14 mouse cellular contexts compared by ENCODE assay signal in genomic region chr9:96717698-96718401, GRCm38 (mm10). TPM values are rescaled to one million over a fixed set of nuclear protein-coding genes. Genes with fewer than 3 reads are reported as not detected.
DNase-seq lines count a peak whose midpoint lies in the region; ATAC-seq and TF ChIP-seq lines count a peak whose summit lies in the region.
"Had no signal": no experiment of that assay in that cellular context is flagged by ENCODE, and none has a peak within 500 bp of the region (broad histone marks: within the 10 kb centered on the region; RNA-seq: fewer than 3 reads in every experiment).

No protein-coding gene starts in this region.

- no peak overlapping the region for H3K4me3 ChIP-seq in heart, embryonic 12.5 days
- H3K4me3 ChIP-seq in liver, embryonic 11.5 days (ENCODE audit: low read depth, low read length), result no peak overlapping the region
- no peak overlapping the region for H3K4me3 ChIP-seq in ES-E14 (ENCODE audit: insufficient read depth in 1 of 2, low read depth in 1 of 2, low read length in 2 of 2, poor library complexity in 1 of 2, severe bottlenecking in 1 of 2)
- H3K4me3 ChIP-seq in liver, embryonic 12.5 days, result no peak overlapping the region

- 91% methylated on average over 16 of the region's 16 CpGs for WGBS in heart, embryonic 12.5 days
- WGBS in liver, embryonic 11.5 days, result 89% methylated on average over 16 of the region's 16 CpGs
- 83% methylated on average over 16 of the region's 16 CpGs for WGBS in liver, embryonic 12.5 days (ENCODE audit: insufficient replicate concordance)

- no peaks in the 10 kb centered on the region for H3K27me3 ChIP-seq in heart, embryonic 12.5 days (replicated peaks)
- H3K27me3 ChIP-seq in liver, embryonic 11.5 days (replicated peaks; ENCODE audit: control insufficient read depth, insufficient read depth, low read length), result no peaks in the 10 kb centered on the region
- no peaks in the 10 kb centered on the region for H3K27me3 ChIP-seq in liver, embryonic 12.5 days (replicated peaks)
- H3K27me3 ChIP-seq: forebrain, embryonic 15.5 days had no signal

- H3K9ac ChIP-seq in heart, embryonic 12.5 days, result no peak overlapping the region
- H3K9ac ChIP-seq in liver, embryonic 11.5 days (ENCODE audit: low read depth, low read length), result no peak overlapping the region
- H3K9ac ChIP-seq in ES-E14 (ENCODE audit: insufficient read depth, low read depth, low read length, poor library complexity, severe bottlenecking), result peak overlapping the region; percentile 38; the same call in 1 of the 2 replicates
- H3K9ac ChIP-seq in liver, embryonic 12.5 days, result no peak overlapping the region

- peak overlapping the region; percentile 69; the same call in 1 of the 2 replicates for H3K4me2 ChIP-seq in heart, embryonic 12.5 days
- peak overlapping the region; percentile 83; the same call in 1 of the 2 replicates for H3K4me2 ChIP-seq in liver, embryonic 11.5 days
- no peak overlapping the region for H3K4me2 ChIP-seq in liver, embryonic 12.5 days

- DNase-seq in heart, postnatal 10 days, result no peak
- DNase-seq in liver, embryonic 11.5 days (ENCODE audit: low spot score), result no peak
- DNase-seq in liver (no peak), ES-E14 (ENCODE audit: low read depth, low spot score) (no peak)
- DNase-seq in embryo, embryonic 10 days (ENCODE audit: low spot score), result no peak
- DNase-seq: cerebellum, postnatal 14 days; gastrocnemius, adult 2 months; thymus, adult 2 months had no signal

- no peaks in the 10 kb centered on the region for H3K9me3 ChIP-seq in heart, embryonic 12.5 days (replicated peaks)
- H3K9me3 ChIP-seq in liver, embryonic 11.5 days (ENCODE audit: control insufficient read depth, low read length), result no peaks in the 10 kb centered on the region
- H3K9me3 ChIP-seq in ES-E14 (ENCODE audit: control insufficient read depth, insufficient read depth, low read depth, low read length), result no peaks in the 10 kb centered on the region
- H3K9me3 ChIP-seq in liver, embryonic 12.5 days (replicated peaks), result no peaks in the 10 kb centered on the region
- H3K9me3 ChIP-seq: forebrain, embryonic 15.5 days; hindbrain, embryonic 10.5 days had no signal

- no peak for ATAC-seq in heart, embryonic 12.5 days (ENCODE audit: insufficient number of reproducible peaks, low FRiP score)
- no peak for ATAC-seq in liver, embryonic 11.5 days (replicated peaks; ENCODE audit: low FRiP score)
- no peak for ATAC-seq in liver, embryonic 12.5 days
- no peak for ATAC-seq in megakaryocyte, adult 5-6 weeks (ENCODE audit: poor library complexity, severe bottlenecking)
- ATAC-seq: forebrain, embryonic 15.5 days; midbrain, embryonic 16.5 days had no signal

- in situ Hi-C loops in ES-E14 (cut with MboI; ENCODE audit: low sequenced_read_pairs in 2 of 2, unreplicated experiment in 2 of 2), result no loop called here

- intact Hi-C loops in heart, postnatal 10 days (cut with DNase I), result loop anchor here (5.0 kb wide), 1 partner anchor 39 kb away; no protein-coding TSS in a partner anchor

- H3K36me3 ChIP-seq in heart, embryonic 12.5 days, result peaks cover 30% of the 10 kb centered on the region
- H3K36me3 ChIP-seq in liver, embryonic 11.5 days (ENCODE audit: control insufficient read depth, insufficient read depth, low read length), result no peaks in the 10 kb centered on the region
- no peaks in the 10 kb centered on the region for H3K36me3 ChIP-seq in ES-E14 (ENCODE audit: control insufficient read depth, insufficient read depth, low read length, poor library complexity, severe bottlenecking)
- peaks cover 8% of the 10 kb centered on the region; the same call in 1 of the 2 replicates for H3K36me3 ChIP-seq in liver, embryonic 12.5 days
- H3K36me3 ChIP-seq: forebrain, embryonic 15.5 days; hindbrain, embryonic 10.5 days had no signal

- H3K27ac ChIP-seq in heart, embryonic 12.5 days (ENCODE audit: poor library complexity, severe bottlenecking), result no peak overlapping the region
- no peak overlapping the region for H3K27ac ChIP-seq in liver, embryonic 11.5 days (ENCODE audit: low read depth, low read length)
- no peak overlapping the region for H3K27ac ChIP-seq in ES-E14 (ENCODE audit: insufficient read depth, low read depth, low read length, poor library complexity, severe bottlenecking)
- peak overlapping the region; percentile 36; the same call in 1 of the 2 replicates for H3K27ac ChIP-seq in liver, embryonic 12.5 days
- H3K27ac ChIP-seq: hindbrain, embryonic 10.5 days had no signal

- peaks cover 60% of the 10 kb centered on the region for H3K4me1 ChIP-seq in heart, embryonic 12.5 days (replicated peaks)
- H3K4me1 ChIP-seq in liver, embryonic 11.5 days (replicated peaks; ENCODE audit: control insufficient read depth, insufficient read depth, low read length), result peaks cover 6% of the 10 kb centered on the region
- H3K4me1 ChIP-seq in ES-E14 (ENCODE audit: control insufficient read depth in 2 of 2, insufficient read depth in 2 of 2, low read length in 2 of 2, poor library complexity in 1 of 2), result peaks cover 18 to 20% of the 10 kb centered on the region in 2 experiments
- peaks cover 42% of the 10 kb centered on the region for H3K4me1 ChIP-seq in liver, embryonic 12.5 days

TF ChIP-seq in ES-E14, 5 proteins besides CTCF, POLR2A, EP300 and RAD21:
- TF ChIP-seq ZC3H11A (IDR thresholded peaks at IDR 0.05; ENCODE audit: borderline replicate concordance, low read depth, low read length), result no peak
- no peak for TF ChIP-seq HCFC1 (IDR thresholded peaks at IDR 0.05; ENCODE audit: borderline replicate concordance, insufficient read depth, low read length)

RNA-seq across cellular contexts. Expression of gene Zbtb38, which starts 34.8 kb away (rescaled TPM):
- polyA plus RNA-seq in heart, embryonic 12.5 days (2016; fragmentation: Nextera tagmentation; extraction: Ambion mirVana), result 31.3 and 32.1 TPM in 2 replicates
- 10 to 100 TPM; 30.2 to 37.0 TPM for total RNA-seq in heart, postnatal 10 days (2021)
- 10.0 and 10.1 TPM in 2 replicates for polyA plus RNA-seq in liver, embryonic 11.5 days (2014; fragmentation: Nextera tagmentation; extraction: Ambion mirVana)
- total RNA-seq in ES-E14 (2012; rRNA removed), result 16.0 and 26.2 TPM in 2 replicates
- 6.8 and 7.0 TPM in 2 replicates for polyA plus RNA-seq in liver, embryonic 12.5 days (2016; fragmentation: Nextera tagmentation; extraction: Ambion mirVana)
- total RNA-seq in megakaryocyte, adult 5-6 weeks (2015), result 13.6 and 18.9 TPM in 2 replicates
- total RNA-seq in megakaryocyte, adult 5-6 weeks (2017), result 18.7 and 19.8 TPM in 2 replicates
